Mouse (Mus musculus): Measurements from ENCODE around the gene Gm21083.
"Not testable (repeated sequence)": the region's sequence is repeated elsewhere in the genome, so short reads cannot be mapped to it uniquely, and the experiment has no call there.

The Gm21083 gene

GRCm38 (mm10) chr5:15577033-15577432 lies at the start of gene Gm21083:
Gene Gm21083, plus strand, starts transcription at chr5:15577333.
- not testable (repeated sequence) for DNase-seq (ENCODE audit: low read depth, low spot score)

- DNase-seq (ENCODE audit: low read depth, low spot score), result not testable (repeated sequence)
These were observed 48.0 kb upstream of the Gm21083 start, which contains the start of gene Gm21190 for GRCm38 (mm10) chr5:15529122-15529521. Gene Gm21190, minus strand, starts transcription at chr5:15529222.

DNA sequence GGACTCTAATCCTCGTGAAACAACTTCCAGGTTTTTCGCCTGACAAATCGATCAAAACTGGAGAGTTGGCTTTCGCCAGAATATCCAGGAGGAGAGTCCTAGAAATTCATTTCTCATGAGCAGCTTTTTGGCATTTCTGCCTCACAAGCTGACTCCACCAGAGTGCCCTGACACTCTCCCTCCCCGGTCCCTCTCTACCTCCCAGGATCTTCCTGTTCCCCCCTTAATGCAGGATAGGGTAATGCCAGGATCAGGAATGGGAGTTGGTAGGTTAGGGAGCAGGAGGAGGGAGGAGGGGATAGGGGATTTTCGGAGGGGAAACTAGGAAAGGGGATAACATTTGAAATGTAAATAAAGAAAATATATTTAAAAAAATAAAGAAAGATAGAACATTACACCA lies 28.5 kb upstream of the Gm21083 start:
- not testable (repeated sequence) for DNase-seq (ENCODE audit: low read depth, low spot score)

- DNase-seq (ENCODE audit: low read depth, low spot score), result not testable (repeated sequence)
These were observed 28.0 kb upstream of the Gm21083 start for GRCm38 (mm10) chr5:15549134-15549533.

DNA sequence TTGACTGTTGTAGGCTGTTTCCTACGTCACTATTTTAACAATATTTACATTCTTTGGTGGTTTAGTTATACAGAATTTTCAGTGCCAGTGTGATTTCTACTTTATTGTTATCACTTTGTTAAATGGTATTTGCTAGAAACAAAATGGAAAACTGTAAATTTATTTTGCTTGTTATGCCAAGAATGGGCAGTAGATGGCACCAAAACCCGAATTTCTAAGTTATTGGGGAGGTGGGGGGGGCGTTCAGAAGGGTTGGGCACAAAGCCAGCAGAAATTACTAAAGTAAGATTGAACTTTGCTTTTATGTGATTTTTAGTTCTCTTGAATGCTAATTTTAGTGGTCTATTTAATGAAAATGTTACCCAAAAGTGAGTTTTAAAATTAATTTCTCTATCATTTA lies 27.5 kb upstream of the Gm21083 start:
- DNase-seq (ENCODE audit: low read depth, low spot score), result not testable (repeated sequence)

- not testable (repeated sequence) for DNase-seq (ENCODE audit: low read depth, low spot score)
These were observed 18.5 kb upstream of the Gm21083 start for GRCm38 (mm10) chr5:15558654-15559053.

DNA sequence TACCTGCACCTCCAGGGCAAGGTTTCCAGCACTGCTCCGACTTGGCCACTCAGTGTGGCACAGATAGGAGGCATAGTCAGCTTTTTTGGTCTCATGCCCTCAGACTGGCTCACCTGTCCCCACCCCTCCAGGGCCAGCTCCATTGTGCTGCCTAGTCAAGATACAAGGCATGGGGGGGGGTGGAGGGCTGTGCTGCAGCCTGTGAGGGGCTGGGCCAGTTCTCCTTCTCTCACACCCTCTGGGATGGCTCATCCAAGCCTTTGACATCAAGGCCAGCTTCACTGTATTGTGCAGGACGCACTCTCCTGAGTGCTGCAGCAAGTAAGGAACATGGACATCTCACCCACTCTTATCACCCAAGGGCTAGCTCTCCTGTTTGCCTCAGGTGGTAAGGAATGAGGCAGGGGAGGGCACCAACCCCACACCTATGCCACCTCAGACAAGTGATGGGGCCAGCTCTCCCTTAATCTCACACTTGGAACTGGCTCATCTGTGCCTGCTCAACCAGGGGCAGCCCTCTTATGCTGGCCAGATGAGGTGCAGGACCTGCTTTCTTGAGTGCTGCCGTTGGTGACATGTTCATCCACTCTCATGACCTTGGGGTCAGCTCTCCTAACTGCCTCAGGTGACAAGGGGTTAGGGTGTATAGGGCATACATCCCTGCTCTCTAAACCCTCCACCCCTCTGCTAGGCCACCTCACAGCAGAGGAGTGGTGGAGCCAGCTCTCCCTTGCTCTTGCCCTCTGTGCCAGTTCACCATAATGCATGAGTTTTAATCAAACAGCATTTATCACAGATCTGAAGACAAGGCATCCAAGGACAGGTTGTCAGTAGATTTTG lies 15.5 kb upstream of the Gm21083 start:
- DNase-seq (ENCODE audit: low read depth, low spot score), result not testable (repeated sequence)

DNA sequence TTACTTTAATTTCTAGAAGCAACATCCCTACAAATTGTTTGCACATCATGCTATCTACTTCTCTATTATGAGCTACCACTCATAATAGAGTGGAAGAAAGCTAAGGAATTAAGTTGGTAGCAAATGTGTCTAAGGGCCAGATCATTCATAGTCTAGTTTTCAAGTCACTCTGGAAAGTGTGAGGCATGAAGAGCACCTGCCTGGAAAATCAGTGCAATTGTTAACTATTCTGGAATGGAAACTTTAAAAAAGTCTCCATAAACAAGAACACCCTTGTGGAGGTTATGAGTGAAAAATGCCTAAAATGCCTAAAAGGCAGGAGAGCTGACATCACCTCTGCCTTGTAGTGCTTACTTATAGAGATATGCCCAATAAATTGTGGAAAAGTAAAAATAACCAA lies 3.4 kb upstream of the Gm21083 start:
- DNase-seq (ENCODE audit: low read depth, low spot score), result not testable (repeated sequence)

- not testable (repeated sequence) for DNase-seq (ENCODE audit: low read depth, low spot score)
These were observed 9.2 kb downstream of the Gm21083 start for GRCm38 (mm10) chr5:15586351-15586750.

DNA sequence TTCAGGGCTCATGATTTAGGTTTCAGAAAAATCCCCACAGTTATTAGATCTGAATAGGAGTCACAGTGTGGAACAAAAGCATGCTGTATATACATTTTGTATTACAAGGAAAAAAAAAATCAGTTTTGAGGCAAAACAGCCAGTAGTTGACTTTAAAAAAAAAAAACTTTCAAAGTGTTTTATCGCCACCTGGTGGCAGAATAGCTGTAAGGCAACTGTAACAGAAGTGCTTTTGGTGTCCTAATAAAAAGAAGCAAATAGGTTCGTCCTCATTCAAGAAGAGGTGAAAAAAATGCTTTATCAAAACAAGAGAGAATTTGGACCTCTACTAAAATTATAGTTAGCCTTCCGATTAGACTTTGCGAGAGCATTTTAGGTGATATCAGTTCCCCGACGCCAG lies 11.2 kb downstream of the Gm21083 start:
- peak; percentile 30 for DNase-seq (ENCODE audit: low read depth, low spot score)

- not testable (repeated sequence) for DNase-seq (ENCODE audit: low read depth, low spot score)
These were observed 13.5 kb downstream of the Gm21083 start for GRCm38 (mm10) chr5:15590635-15591034.

- DNase-seq (ENCODE audit: low read depth, low spot score), result not testable (repeated sequence)
These were observed 14.4 kb downstream of the Gm21083 start for GRCm38 (mm10) chr5:15591577-15591976.

GRCm38 (mm10) chr5:15598831-15599230 lies 21.7 kb downstream of the Gm21083 start:
- DNase-seq (ENCODE audit: low read depth, low spot score), result not testable (repeated sequence)

GRCm38 (mm10) chr5:15600342-15600741 lies 23.2 kb downstream of the Gm21083 start:
- DNase-seq (ENCODE audit: low read depth, low spot score), result not testable (repeated sequence)

DNA sequence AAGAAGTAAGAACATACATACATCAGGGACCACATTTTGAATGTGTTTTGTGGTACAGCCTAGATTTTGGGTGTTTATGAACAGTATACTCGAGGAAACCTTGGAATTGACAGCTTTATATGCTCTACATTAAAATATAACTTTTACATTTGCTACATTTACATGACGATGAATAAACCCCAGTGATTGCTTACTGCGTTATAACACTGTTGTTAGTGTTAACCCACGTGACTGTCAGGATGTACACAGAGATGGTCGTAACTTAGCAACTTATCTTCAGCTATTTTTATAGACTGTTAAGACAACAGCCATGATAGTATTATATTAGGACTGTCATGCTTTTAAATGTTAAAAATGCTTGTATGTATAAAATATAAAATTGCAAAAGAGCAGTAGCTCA lies 24.3 kb downstream of the Gm21083 start:
- DNase-seq (ENCODE audit: low read depth, low spot score), result not testable (repeated sequence)

GRCm38 (mm10) chr5:15601960-15602359 lies 24.8 kb downstream of the Gm21083 start:
- not testable (repeated sequence) for DNase-seq (ENCODE audit: low read depth, low spot score)

DNA sequence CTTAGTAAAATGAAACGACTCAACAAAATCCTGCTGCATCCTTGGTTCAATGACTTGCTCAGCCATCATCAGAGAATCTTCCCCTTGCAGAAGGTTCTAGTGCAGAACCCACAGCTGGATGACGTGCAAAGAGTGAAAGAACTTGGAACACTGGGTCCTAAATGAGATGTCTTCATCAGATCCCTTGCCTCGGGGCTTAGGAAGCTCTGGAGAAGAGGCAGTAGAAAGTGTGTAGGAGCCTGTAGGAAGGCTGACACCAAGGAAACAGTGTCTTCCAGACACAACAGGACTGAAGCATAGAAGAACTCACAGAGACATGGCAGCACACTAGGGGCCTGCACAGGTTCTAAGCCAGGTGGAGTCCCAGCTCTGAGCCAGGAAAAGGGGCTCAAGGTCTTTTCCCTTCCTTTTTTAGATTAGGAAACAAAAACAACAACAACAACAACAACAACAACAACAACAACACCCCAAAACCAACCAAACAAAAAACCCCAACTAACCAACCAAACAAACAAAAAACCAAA lies 25.4 kb downstream of the Gm21083 start:
- DNase-seq (ENCODE audit: low read depth, low spot score), result not testable (repeated sequence)

DNA sequence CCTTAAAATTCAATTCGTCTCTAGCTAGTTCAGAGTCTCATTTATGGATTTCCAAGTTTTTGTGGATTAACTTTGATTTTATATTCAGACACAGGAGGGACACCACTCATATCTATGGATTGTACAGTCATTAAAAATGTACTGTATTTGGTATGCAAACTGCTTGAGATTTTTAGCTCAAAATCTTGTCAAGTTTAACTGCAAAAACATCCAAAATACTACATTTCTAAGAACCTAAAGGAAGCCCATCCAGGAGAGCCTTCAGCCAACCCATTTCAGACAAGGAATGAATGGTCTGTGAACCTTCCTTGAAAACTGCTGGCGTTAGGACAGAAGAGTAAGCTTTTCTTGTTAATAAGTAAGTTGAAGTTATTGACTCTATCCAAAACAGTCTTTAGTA lies 25.9 kb downstream of the Gm21083 start:
- not testable (repeated sequence) for DNase-seq (ENCODE audit: low read depth, low spot score)

DNA sequence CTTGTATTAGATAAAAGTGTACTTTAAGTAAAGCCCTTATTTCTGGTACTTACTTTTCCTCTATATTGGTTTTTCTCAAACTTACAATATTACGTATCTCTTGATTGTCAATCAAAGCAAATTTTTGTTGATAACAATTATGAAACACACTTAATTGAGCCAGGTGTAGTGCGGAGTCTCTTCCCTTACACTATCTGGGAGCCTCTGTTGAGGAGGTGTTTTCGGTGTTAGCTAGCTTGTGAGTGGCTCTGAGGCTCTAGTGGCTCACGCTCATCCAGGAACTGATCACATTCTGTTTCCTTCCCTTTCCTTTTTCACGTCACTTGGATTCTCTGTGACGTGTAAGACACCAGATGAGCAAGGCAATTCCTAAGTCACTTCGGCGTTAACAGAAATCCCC lies 26.5 kb downstream of the Gm21083 start:
- not testable (repeated sequence) for DNase-seq (ENCODE audit: low read depth, low spot score)

DNA sequence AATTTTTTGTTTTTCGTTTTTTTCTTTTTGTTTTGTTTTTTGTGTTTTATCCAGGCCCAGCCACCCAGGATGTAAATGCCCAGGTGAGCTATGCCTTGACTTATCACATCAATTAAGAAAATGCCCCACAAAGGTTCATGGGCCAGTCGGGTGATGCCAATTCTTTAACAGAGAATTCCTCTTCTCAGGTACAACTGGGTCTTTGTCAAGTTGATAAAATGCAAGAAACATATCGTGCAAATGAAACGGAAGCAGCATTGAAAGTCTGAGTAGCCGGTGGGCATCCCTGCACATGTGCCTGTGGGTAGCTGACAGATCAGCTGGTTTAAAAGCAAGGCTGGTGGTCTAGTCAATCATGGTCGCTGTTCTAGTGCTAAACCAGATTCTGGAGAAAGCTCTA lies 29.5 kb downstream of the Gm21083 start:
- DNase-seq (ENCODE audit: low read depth, low spot score), result not testable (repeated sequence)

- not testable (repeated sequence) for DNase-seq (ENCODE audit: low read depth, low spot score)
These were observed 33.6 kb downstream of the Gm21083 start for GRCm38 (mm10) chr5:15610695-15611094.

GRCm38 (mm10) chr5:15616195-15616594 lies 39.1 kb downstream of the Gm21083 start:
- not testable (repeated sequence) for DNase-seq (ENCODE audit: low read depth, low spot score)

DNA sequence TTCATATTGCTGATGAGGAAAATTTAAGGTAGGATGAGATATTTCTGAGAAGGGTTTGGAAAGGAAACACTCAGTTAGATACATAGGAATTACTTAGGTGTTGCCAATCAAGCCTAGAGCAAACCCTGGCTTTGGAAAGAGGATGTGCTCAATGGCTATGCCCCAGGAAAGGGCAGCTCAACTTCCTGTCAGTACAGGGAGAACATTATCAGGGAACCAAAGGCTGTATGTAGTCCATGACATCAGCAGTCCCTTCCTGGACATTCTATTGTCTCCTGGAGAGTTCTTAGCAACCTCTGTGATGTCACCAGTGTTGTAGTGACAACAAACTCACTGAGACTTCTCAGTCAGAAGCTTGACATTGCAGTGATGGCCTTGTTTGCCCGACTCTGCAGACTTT lies 41.6 kb downstream of the Gm21083 start, which contains the start of gene Speer4d:
Gene Speer4d, plus strand, starts transcription at position 301 of the 400 bp plus-strand sequence.
- DNase-seq (ENCODE audit: low read depth, low spot score), result not testable (repeated sequence)
